Mouse (Mus musculus): ENCODE data around the gene Ttc32.
"Not testable (repeated sequence)": the region's sequence is repeated elsewhere in the genome, so short reads cannot be mapped to it uniquely, and the experiment has no call there.

Ttc32 gene

DNA sequence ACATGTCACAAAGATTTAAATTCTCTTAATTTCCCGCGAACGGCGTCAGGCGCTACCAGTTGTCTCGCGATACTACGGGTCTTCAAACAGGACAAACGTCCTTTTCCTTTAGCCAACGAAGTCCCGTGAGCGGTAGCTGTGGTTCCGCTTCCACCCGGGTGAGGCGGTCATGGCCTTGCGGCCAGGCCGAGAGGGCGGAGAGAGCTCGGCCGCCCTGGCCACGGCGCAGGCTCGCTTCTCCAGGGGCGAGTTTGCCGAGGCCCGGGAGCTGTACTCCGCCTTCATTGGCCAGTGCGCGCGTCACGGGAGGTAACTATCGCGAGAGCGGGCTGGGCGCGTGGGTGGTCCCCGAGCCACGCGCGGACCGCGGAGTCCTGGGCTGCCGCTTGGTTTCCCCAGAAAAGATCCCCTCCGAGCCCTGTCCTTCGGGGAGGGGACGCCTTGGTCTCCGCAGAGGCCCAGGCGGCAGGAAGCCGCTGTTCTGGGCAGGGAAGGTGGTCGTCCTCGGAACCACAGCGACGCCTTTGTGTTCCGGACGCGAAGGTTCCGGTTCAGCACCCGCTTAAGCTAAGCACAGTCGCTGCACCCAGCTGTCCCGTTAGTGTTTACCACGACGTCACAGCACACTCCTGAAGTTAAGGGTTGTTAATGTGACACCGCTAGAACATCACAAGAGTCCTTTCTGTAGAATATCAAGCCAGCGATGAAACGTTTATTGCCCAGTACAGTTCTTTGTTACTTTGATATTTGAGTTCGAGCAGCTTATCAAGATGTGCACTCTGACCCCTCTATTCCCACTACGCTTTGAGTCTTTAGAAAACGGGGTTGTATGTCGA lies at the start of gene Ttc32:
Gene Ttc32 (plus strand): TSS at position 110 of the 836 bp plus-strand sequence.
- DNase-seq: peak; percentile 98

DNA sequence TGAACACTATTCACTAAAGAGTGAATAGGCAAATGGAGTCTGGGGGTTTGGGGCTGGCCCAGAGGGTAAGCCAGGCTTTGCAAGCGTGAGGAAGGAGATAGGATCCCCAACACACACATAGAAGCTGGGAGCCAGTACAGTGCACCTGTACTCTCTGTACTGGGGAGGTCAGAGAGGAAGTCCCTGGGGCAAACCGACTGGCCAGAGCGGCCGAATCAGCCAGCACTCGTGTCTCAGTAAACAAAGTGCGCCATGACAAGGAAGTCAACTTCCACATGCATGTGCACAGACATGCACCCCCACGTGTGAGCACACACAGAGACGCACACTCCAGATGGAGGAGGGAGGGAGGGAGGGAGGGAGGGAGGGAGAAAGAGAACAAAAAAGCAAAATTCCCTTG lies 36.6 kb upstream of the Ttc32 start:
- DNase-seq: no peak

DNA sequence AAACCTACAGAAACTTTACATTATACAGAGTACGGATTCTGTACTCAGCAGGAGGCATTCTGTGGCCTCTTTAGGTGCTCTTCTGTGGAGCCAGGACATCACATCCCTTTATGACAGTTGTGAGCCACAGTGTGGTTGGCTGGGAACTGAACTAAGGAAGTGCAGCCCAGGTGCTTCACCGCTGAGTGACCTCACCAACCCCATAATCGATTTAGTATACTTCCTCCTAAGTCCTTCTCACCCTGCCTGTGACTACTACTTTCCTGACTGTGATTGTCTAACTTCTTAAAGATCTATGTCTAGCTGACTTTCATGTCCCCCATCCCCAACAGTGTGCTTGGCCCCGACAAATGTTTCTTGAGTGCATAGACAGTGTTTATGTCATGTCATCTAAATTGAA lies 31.5 kb upstream of the Ttc32 start:
- DNase-seq: no peak

DNA sequence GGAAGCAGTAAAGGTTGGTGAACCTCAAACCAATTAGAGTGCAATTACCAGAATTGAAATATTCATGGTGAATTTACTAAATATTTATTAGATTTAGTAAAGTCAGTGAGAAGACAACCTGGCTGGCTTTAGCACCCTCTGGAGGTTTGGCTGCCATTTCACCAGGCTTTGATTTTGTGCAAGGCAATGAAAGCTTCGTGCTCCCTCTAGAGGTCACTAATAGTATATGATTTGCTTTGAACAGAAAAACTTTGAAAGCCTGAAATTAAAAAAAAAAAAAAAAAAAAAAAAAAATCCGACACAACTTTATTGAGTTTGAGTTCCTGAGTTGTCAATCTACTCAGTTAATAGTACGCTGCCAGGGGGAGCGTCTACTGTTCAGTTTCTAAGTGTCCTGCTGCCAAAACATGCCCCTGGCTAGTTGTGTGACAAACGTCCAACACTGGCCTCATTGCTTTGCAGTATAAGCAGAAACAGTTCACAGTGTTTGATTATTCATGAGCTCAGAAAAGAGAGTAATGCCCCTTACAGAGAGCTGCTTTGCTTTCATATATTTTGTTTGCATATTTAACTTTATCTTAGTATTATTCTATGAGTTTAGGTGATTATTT lies 27.7 kb upstream of the Ttc32 start:
- peak; percentile 87 for DNase-seq

DNA sequence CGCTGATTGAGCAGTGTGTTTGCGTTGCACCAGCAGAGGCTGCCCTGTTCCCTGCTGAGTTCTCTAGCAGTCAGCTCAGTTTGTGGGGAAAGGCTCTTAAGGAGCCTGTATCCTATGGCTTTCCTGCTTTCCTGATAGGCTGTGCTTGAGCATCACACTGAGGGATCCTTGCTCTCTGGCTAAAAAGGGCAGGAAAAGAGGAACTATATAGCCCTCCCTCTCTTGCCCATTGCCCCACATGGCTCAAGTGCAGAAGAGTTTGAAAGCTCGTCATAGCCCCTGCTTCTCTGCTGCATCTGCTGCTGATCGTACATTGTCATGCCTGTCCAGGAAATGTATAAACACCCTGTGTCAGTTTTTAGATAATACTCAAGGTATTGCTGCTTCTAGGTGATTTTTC lies 22.7 kb upstream of the Ttc32 start:
- no peak for DNase-seq

DNA sequence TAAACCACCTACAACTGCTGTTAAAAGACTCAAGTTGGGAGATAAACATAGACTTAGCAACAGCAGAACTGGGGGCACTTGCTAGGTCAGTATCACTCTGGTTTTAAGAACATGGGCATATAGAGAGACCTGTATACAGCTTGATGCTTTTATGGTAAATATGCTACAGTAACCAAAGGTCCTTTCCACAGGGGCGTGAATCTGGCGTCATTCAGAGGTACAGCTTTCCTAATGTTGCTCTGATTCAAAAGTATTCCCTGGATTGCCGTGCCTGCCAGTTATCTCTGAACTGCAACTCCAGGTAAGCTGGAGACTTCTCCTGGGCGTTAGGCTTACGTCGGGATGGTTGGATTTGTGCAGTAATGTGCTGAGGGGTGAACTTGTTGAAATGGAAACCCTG lies 22.0 kb upstream of the Ttc32 start:
- no peak for DNase-seq

DNA sequence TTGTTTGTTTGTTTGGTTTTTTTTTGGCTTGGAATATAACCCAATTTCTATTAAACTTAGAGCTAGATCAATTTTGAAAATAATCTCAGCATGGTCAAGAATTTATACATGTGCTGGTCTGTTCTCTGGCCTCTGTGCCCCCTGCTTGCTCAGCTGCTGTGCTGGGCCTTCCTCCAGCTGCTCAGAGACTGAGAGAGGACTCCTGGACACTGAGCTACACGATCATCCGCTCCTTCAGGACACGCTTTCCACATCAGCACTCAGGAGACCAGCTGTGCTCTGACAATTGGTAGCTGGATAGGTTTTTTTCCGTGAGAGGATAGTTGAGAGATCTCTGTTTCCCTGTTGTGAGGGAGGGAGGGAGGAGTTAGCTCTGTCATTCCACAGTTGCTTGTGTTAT lies 19.5 kb upstream of the Ttc32 start:
- no peak for DNase-seq

DNA sequence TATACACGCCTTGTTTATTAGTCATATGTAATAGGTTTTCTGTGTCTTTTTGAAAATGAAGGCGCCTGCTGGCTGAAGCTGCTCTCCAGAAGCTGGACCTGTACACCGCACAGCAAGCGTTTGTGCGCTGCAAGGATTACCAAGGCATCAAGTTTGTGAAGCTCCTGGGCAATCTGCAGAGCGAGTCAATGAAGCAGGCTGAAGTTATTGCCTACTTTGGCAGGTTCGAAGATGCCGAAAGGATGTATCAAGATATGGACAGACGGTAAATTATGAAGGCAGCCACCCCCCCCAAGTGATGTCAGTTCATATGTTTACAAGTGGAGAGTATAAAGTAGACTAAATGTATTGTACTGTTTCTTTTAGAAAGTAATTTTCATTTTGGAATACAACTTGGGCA lies 13.4 kb upstream of the Ttc32 start:
- DNase-seq: no peak

DNA sequence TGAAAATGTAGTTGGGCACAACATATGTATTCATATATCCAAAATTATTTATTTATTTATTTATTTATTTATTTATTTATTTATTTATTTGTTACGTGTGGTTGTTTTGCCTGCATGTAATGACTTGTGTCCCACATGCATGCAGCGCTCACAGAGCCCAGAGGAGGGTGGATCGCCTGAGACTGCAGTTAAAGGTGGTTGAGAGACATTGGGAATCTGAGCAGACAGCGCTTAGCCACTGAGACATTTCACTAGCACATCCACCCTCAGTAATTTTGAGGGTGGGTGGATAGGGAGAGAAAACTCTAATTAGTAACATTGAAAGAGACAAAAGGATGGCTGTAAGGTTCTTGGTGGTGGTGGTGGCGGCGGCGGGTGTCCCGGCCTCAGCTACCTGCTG lies 9.4 kb upstream of the Ttc32 start:
- no peak for DNase-seq

DNA sequence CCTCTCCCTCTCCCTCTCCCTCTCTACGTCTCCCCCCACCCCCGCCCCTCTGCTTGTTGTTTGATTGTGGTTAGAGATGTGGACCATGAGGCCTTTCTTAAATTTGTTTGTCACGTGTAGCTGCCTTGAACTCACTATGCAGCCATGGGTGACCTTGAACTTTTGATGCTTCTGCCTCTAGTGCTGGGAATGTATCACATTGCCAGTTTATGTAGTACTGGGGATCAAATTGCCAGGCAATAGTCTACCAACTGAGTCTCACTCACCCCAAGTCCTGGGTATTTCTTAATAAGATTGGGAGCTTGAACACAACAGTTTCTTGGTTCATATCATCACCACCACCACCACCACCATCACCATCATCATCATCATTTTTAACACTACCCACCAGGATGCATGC lies 8.8 kb upstream of the Ttc32 start:
- DNase-seq: no peak

DNA sequence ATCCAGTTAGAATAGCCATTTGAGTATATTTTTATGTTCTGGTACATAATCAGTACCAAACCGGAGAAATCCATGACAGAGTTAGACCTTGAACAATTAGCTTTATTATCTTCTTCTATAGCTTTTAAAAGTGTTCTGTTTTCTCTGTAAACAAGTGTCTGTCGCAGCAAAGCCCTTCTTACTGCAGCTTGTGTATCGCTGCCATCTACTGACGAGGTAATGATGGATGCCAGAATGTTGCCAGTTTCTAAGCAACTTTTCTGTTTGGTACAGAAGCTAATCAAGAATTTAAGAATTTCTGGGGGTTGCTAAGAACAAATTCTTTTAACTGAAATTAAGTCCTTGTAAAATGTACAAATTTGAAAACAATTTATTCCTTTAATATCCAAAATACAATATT lies 6.8 kb upstream of the Ttc32 start:
- DNase-seq: no peak

DNA sequence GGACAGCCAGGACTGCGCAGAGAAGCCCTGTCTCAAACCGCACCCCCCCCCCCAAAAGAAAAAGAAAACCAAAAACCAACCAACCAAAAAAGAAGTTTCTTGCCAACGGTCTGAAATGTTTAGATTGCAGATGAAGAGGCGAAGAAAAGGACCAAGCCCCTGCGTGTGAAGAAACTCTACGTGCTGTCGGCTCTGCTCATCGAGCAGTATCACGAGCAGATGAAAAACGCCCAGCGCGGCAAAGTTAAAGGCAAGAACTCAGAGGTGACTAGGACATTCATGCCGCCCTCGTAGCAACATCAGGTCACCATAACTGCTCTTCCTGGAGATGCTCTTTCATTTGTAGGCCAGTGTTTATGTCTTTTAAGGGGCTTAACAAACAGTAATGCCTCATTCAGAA lies 5.7 kb upstream of the Ttc32 start:
- no peak for DNase-seq

DNA sequence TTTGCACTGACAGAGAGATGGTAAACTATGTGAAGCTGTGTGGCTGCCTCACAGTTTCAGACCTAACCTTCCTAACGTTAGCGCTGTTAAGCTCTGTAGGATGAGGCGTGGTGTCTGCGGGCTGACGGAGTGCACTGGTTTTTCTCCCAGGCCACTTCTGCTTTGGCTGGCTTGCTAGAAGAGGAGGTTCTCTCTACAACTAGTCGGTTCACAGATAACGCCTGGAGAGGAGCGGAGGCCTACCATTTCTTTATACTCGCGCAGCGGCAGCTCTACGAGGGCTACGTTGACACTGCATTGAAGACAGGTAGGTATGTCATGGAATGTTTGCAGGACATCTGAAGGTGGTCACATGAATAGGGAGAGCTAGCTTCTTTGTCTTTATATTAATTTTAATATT lies 5.1 kb upstream of the Ttc32 start:
- no peak for DNase-seq

DNA sequence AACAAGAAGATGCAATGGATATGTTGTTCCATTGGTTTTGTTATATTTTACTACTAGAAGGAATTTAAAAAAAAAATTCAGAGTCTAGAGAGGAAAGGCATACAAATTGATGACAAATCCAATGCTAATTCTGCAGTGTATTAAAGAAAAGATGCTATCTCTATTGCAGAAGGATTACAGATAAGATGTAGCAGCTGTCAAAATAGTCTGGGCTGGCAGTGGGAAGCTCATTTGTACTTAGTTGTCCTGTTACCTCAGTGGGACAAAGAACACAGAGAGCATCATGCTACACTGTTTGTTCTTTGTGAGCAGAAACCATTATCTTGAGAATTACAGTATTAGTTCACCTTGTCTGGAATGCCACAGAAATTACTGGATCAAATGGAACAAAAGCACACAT lies 3.0 kb upstream of the Ttc32 start:
- DNase-seq: no peak

DNA sequence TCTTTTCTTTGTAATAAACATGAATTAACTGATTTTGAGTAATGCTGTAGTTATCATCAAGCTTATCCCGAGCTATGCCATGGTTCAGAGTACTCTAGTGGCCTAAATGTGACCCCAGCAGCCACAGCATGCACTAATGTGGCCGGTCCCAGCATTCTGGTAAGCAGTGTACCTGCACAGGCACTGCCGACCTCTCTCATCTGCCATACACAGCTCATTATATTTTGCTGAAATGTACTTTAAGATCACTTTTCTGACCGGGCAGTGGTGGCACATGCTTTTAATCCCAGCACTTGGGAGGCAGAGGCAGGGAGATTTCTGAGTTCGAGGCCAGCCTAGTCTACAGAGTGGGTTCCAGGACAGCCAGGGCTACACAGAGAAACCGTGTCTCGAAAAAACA lies 981 bp upstream of the Ttc32 start:
- DNase-seq: not testable (repeated sequence)

DNA sequence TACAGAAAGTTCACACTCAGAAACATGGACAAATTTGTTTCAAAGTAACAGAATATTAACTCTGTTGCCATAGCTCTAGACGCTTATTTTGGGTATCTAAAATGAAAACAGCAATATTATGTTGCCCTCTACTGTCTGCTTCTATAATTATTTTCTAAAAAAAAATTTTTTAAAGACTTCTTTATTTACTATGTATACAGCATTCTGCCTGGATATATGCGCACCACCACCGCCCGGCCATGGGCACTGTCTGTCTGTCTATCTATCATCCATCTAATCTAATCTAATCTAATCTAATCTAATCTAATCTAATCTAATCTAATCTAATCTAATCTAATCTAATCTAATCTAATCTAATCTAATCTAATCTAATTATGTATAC lies 300 bp upstream of the Ttc32 start:
- no peak for DNase-seq

DNA sequence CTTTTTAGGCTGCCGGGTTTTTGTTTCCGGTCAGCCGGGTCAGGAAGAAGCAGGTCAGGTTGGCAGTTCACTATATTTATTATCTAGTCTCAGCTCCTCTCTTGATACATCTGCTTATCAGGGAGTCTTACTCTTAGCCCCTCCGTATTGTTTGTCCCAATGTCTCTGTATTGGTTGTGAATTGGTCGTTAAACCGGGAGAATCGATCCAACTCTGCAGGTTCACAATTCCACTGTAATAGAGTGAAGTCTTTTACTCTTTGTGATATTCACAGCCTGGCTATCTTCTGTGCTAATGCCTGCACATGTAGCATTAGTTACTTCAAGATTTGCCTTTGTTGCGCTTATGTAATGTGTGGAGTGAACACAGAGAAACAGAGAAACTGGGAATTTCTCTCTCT lies 1.4 kb downstream of the Ttc32 start:
- no peak for DNase-seq

DNA sequence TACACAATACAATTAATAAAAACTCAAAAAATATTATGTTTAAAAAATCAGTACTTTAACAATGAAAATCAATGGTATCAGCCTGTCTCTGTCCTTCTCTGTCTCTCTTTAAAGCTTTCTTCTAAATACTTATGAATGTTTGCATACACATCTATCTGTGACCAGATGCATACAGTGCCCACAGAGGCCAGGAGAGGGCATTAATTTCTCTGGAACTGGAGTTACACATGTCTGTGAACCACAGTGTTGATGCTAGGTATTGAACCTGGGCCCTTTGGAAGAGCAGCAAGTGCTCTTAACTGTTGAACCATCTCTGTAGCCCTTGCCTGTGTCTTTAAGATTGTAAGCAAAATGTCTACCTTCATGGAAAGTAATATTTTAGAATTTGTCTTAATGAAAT lies 3.3 kb downstream of the Ttc32 start:
- no peak for DNase-seq

DNA sequence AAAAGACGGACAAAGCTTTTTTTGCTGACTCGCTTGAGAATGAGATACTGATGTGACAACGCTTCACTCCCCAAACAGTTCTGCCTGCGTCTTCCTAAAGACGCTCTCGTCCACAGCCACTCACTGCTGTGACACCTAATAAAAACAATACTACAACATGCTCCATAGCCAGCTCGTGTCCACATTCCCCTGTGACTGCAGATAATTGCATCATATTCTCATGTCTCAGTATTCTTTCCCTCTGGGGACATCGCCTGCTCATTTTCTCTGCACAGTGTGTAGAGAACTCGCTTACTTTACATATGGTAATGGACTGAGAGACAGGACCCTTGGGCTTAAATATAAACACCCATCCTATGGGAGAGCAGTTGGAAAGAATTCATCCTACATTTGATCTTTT lies 6.6 kb downstream of the Ttc32 start:
- DNase-seq: no peak

DNA sequence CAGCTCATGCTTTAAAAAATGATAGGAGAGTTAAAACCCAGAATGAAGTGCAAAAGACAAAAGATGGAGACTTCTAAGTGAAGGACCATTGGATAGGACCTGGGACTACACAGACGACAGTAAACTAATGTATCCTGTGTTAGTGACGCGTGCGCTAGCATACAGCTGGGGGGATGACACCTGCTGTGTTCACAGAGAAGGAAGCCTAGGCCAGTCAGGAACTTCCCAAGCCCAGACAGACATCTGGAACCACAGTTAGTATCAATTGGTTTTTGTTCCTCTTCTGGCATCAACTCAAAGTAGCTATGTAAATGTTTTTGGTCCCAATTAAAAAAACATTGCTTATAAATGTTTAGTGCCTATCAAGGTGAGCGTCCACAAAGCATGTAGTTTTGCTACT lies 10.4 kb downstream of the Ttc32 start:
- DNase-seq: no peak

DNA sequence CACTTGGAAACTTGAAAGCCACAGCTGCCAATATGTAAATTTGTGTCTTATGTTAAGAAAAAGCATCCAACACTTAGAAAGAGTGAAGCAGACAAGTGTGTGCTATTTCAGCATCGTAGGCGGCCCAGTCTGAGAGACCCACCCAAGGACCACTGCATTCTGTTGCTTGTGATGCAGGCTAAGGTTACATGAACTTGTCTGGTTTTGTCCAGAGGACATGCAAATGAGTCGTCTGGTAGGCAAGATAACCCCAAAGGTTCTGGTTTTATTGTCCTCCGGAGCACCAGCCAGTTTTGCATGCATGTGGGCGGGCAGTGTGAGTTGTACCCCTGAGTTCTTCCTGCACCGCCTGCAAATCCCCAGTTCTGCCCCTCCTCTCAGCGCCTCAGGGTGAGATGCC lies 10.9 kb downstream of the Ttc32 start:
- no peak for DNase-seq

DNA sequence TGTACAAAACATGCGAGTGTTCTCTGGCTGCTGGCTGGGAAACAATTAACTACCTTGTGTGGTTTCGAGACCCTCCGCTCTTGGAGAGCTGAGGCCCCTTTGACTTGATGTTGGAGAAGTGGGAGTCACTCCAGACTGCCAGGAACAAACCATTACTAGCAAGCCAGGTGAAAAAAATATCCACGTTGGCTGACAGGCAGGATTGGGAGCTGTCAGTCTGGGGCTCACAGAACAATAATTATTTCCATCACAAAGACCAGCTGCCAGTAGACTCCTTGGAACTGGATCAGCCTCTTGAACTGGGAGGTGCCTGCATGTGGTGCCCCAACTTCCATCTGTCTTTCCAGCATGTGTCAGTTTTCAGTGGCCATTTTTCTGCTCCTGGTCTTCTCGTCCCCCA lies 12.5 kb downstream of the Ttc32 start:
- no peak for DNase-seq

DNA sequence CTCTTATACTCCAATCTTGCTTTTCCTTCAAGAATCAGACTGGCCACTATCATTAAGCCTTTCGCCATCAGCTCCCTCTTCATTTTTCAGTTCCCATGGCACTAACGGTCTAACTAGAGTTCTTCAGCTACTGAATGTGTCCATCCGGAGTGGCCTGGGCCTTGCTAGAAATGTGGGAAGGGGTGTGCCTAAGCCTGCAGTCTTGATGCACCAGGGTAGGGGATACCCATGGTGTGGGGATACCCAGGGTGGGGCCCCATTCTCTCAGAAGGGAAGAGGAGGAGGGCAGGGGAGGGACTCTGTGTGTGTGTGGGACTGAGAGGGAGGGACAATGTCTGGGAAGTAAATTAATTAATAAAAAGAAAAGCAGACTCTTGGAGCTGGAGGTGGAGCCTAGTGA lies 13.0 kb downstream of the Ttc32 start:
- no peak for DNase-seq

DNA sequence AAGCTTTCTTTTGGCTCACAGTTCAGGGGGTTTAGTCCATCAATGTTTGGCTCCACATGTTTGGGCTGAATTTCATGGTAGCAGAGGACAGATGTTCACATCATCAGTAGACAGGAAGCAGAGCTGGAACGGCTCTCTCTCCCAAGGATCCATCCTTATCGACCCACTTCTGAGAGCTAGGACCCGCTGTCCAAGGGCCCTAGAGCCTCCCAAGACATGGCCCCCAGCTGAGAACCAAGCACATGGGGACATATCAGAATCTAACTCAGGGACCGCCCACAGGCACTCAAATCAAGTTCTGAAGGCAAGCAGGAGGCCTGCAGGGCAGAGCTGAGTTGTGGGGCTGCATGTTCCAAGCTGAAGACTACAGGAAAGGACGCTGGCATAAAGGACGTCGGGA lies 14.9 kb downstream of the Ttc32 start:
- no peak for DNase-seq

DNA sequence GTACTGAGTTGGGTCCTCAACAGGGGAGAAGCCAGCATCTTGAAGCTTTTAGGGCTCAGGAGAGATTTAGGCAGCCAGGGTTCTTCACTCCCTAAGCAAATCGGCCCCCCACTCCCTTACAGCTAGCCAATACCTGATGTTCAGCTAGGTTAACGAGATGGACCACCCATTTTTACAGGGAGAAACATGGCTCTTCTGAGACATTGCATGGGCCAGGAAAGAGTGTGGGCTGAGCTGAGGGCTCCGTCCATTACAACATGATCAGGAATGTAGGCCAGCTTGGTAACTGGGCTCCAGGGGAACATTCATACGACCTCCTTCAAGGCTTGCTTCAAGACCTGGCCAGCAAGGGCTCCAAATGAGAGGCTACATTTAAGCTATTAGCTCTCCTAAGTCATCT lies 16.9 kb downstream of the Ttc32 start:
- no peak for DNase-seq
